Mouse (Mus musculus): Measurements from ENCODE around the gene 2010111I01Rik. TPM values are rescaled to one million over a fixed set of nuclear protein-coding genes. Genes with fewer than 3 reads are reported as not detected.

Gene 2010111I01Rik
- polyA plus RNA-seq, 1 experiment from 2014 or later = 31.8 TPM

GRCm38 (mm10) chr13:63199588-63199987 lies 234.9 kb downstream of the 2010111I01Rik start:
- 73% methylated on average over 2 of the region's 2 CpGs for WGBS
- H3K4me2 ChIP-seq = no peak overlapping the region

GRCm38 (mm10) chr13:63203502-63204278 lies 239.0 kb downstream of the 2010111I01Rik start:
- WGBS = 18% methylated on average over 8 of the region's 8 CpGs
- Histone ChIP-seq H3K9ac (ENCODE audit: low read length) (no peak overlapping the region), H3K4me3 (ENCODE audit: low read depth, low read length) (no peak overlapping the region), H3K9me3 (ENCODE audit: control insufficient read depth, low read length) (no peaks in the 10 kb centered on the region), H3K27ac (ENCODE audit: low read depth, low read length) (peak overlapping the region; percentile 36), H3K27me3 (ENCODE audit: control insufficient read depth, insufficient read depth, low read length) (no peaks in the 10 kb centered on the region), H3K36me3 (ENCODE audit: control insufficient read depth, insufficient read depth, low read length) (no peaks in the 10 kb centered on the region), H3K4me2 (no peak overlapping the region), H3K4me1 (ENCODE audit: control insufficient read depth, insufficient read depth, low read length) (peaks cover 18% of the 10 kb centered on the region)
- peak; percentile 82 for ATAC-seq (ENCODE audit: low FRiP score)
- DNase-seq (ENCODE audit: low spot score, missing footprints) = peak; percentile 89

More at GRCm38 (mm10) chr13:63199588-63199987, 234.9 kb downstream of the 2010111I01Rik start:
- H3K9me3 ChIP-seq (ENCODE audit: control insufficient read depth, low read length) = no peaks in the 10 kb centered on the region
- no peak overlapping the region for H3K27ac ChIP-seq (ENCODE audit: low read depth, low read length)
- ATAC-seq (ENCODE audit: low FRiP score) = no peak
- no peak overlapping the region for H3K9ac ChIP-seq (ENCODE audit: low read length)
- no peaks in the 10 kb centered on the region for H3K27me3 ChIP-seq (ENCODE audit: control insufficient read depth, insufficient read depth, low read length)
- no peaks in the 10 kb centered on the region for H3K36me3 ChIP-seq (ENCODE audit: control insufficient read depth, insufficient read depth, low read length)
- no peak overlapping the region for H3K4me3 ChIP-seq (ENCODE audit: low read depth, low read length)
- peaks cover 18% of the 10 kb centered on the region for H3K4me1 ChIP-seq (ENCODE audit: control insufficient read depth, insufficient read depth, low read length)
- DNase-seq (ENCODE audit: low spot score, missing footprints) = peak; percentile 41

GRCm38 (mm10) chr13:63205750-63206149 lies 241.1 kb downstream of the 2010111I01Rik start:
- H3K9ac ChIP-seq (ENCODE audit: low read length) = no peak overlapping the region
- DNase-seq (ENCODE audit: low spot score, missing footprints) (peak; percentile 39), ATAC-seq (ENCODE audit: low FRiP score) (no peak)
- no peak overlapping the region for H3K27ac ChIP-seq (ENCODE audit: low read depth, low read length)
- 78% methylated on average over 4 of the region's 4 CpGs for WGBS
- H3K27me3 ChIP-seq (ENCODE audit: control insufficient read depth, insufficient read depth, low read length) = no peaks in the 10 kb centered on the region
- no peak overlapping the region for H3K4me2 ChIP-seq
- no peak overlapping the region for H3K4me3 ChIP-seq (ENCODE audit: low read depth, low read length)
- peaks cover 18% of the 10 kb centered on the region for H3K4me1 ChIP-seq (ENCODE audit: control insufficient read depth, insufficient read depth, low read length)
- no peaks in the 10 kb centered on the region for H3K36me3 ChIP-seq (ENCODE audit: control insufficient read depth, insufficient read depth, low read length)
- no peaks in the 10 kb centered on the region for H3K9me3 ChIP-seq (ENCODE audit: control insufficient read depth, low read length)

- Histone ChIP-seq H3K4me1 (ENCODE audit: control insufficient read depth, insufficient read depth, low read length) (peaks cover 18% of the 10 kb centered on the region), H3K9me3 (ENCODE audit: control insufficient read depth, low read length) (no peaks in the 10 kb centered on the region), H3K36me3 (ENCODE audit: control insufficient read depth, insufficient read depth, low read length) (no peaks in the 10 kb centered on the region), H3K4me2 (no peak overlapping the region), H3K27me3 (ENCODE audit: control insufficient read depth, insufficient read depth, low read length) (no peaks in the 10 kb centered on the region), H3K27ac (ENCODE audit: low read depth, low read length) (no peak overlapping the region), H3K9ac (ENCODE audit: low read length) (no peak overlapping the region), H3K4me3 (ENCODE audit: low read depth, low read length) (no peak overlapping the region)
- peak; percentile 44 for DNase-seq (ENCODE audit: low spot score, missing footprints)
- WGBS = 85% methylated on average over 1 of the region's 1 CpGs
- no peak for ATAC-seq (ENCODE audit: low FRiP score)
Measured at GRCm38 (mm10) chr13:63206396-63206795, 241.7 kb downstream of the 2010111I01Rik start.

- Histone ChIP-seq H3K36me3 (ENCODE audit: control insufficient read depth, insufficient read depth, low read length) (no peaks in the 10 kb centered on the region), H3K4me2 (no peak overlapping the region), H3K4me1 (ENCODE audit: control insufficient read depth, insufficient read depth, low read length) (no peaks in the 10 kb centered on the region), H3K27me3 (ENCODE audit: control insufficient read depth, insufficient read depth, low read length) (no peaks in the 10 kb centered on the region), H3K9me3 (ENCODE audit: control insufficient read depth, low read length) (no peaks in the 10 kb centered on the region), H3K9ac (ENCODE audit: low read length) (no peak overlapping the region), H3K4me3 (ENCODE audit: low read depth, low read length) (no peak overlapping the region), H3K27ac (ENCODE audit: low read depth, low read length) (no peak overlapping the region)
- no peak for ATAC-seq (ENCODE audit: low FRiP score)
- no peak for DNase-seq (ENCODE audit: low spot score, missing footprints)
Measured at GRCm38 (mm10) chr13:63216537-63216936, 251.8 kb downstream of the 2010111I01Rik start.

GRCm38 (mm10) chr13:63223026-63223770 lies 258.5 kb downstream of the 2010111I01Rik start:
- H3K27me3 ChIP-seq (ENCODE audit: control insufficient read depth, insufficient read depth, low read length) = no peaks in the 10 kb centered on the region
- 96% methylated on average over 7 of the region's 8 CpGs for WGBS

GRCm38 (mm10) chr13:63225796-63226583 lies 261.3 kb downstream of the 2010111I01Rik start:
- no peak overlapping the region for H3K4me2 ChIP-seq
- DNase-seq (ENCODE audit: low spot score, missing footprints) (no peak), ATAC-seq (ENCODE audit: low FRiP score) (no peak)
- no peaks in the 10 kb centered on the region for H3K36me3 ChIP-seq (ENCODE audit: control insufficient read depth, insufficient read depth, low read length)
- H3K9ac ChIP-seq (ENCODE audit: low read length) = no peak overlapping the region
- H3K27me3 ChIP-seq (ENCODE audit: control insufficient read depth, insufficient read depth, low read length) = no peaks in the 10 kb centered on the region
- 83% methylated on average over 8 of the region's 8 CpGs for WGBS
- no peak overlapping the region for H3K27ac ChIP-seq (ENCODE audit: low read depth, low read length)
- H3K4me3 ChIP-seq (ENCODE audit: low read depth, low read length) = no peak overlapping the region
- H3K9me3 ChIP-seq (ENCODE audit: control insufficient read depth, low read length) = no peaks in the 10 kb centered on the region
- no peaks in the 10 kb centered on the region for H3K4me1 ChIP-seq (ENCODE audit: control insufficient read depth, insufficient read depth, low read length)

More at GRCm38 (mm10) chr13:63223026-63223770, 258.5 kb downstream of the 2010111I01Rik start:
- Histone ChIP-seq H3K27ac (ENCODE audit: low read depth, low read length) (no peak overlapping the region), H3K4me2 (no peak overlapping the region), H3K4me3 (ENCODE audit: low read depth, low read length) (no peak overlapping the region), H3K9ac (ENCODE audit: low read length) (no peak overlapping the region), H3K4me1 (ENCODE audit: control insufficient read depth, insufficient read depth, low read length) (no peaks in the 10 kb centered on the region), H3K36me3 (ENCODE audit: control insufficient read depth, insufficient read depth, low read length) (no peaks in the 10 kb centered on the region), H3K9me3 (ENCODE audit: control insufficient read depth, low read length) (no peaks in the 10 kb centered on the region)
- DNase-seq (ENCODE audit: low spot score, missing footprints) (no peak), ATAC-seq (ENCODE audit: low FRiP score) (no peak)

GRCm38 (mm10) chr13:63227785-63228184 lies 263.1 kb downstream of the 2010111I01Rik start:
- Histone ChIP-seq H3K9me3 (ENCODE audit: control insufficient read depth, low read length) (no peaks in the 10 kb centered on the region), H3K27me3 (ENCODE audit: control insufficient read depth, insufficient read depth, low read length) (no peaks in the 10 kb centered on the region), H3K4me3 (ENCODE audit: low read depth, low read length) (no peak overlapping the region), H3K9ac (ENCODE audit: low read length) (no peak overlapping the region), H3K4me2 (no peak overlapping the region), H3K4me1 (ENCODE audit: control insufficient read depth, insufficient read depth, low read length) (peaks cover 6% of the 10 kb centered on the region), H3K27ac (ENCODE audit: low read depth, low read length) (no peak overlapping the region), H3K36me3 (ENCODE audit: control insufficient read depth, insufficient read depth, low read length) (no peaks in the 10 kb centered on the region)
- WGBS = 80% methylated on average over 3 of the region's 3 CpGs
- no peak for ATAC-seq (ENCODE audit: low FRiP score)
- no peak for DNase-seq (ENCODE audit: low spot score, missing footprints)
